Mouse (Mus musculus): Measurements from ENCODE around the gene Zic5. TPM values are rescaled to one million over a fixed set of nuclear protein-coding genes. Genes with fewer than 3 reads are reported as not detected.

Gene Zic5
- total and polyA plus RNA-seq, 2 experiments from 2014 or later, result 8.8 to 24.8 TPM

GRCm38 (mm10) chr14:122485635-122486181, 20.2 kb upstream of the Zic5 start:
- H3K4me3 ChIP-seq (ENCODE audit: low read depth, low read length), result no peak overlapping the region

GRCm38 (mm10) chr14:122484844-122485551, 19.5 kb upstream of the Zic5 start:
- ATAC-seq (ENCODE audit: low FRiP score) (peak; percentile 47; the same call in 1 of the 2 replicates), DNase-seq (ENCODE audit: low spot score) (no peak)
- H3K4me3 ChIP-seq (ENCODE audit: low read depth, low read length), result no peak overlapping the region
- TF ChIP-seq CTCF (IDR thresholded peaks at IDR 0.05), result no peak
- H3K27ac ChIP-seq (ENCODE audit: low read depth, low read length), result no peak overlapping the region
- no peak overlapping the region for H3K9ac ChIP-seq (replicated peaks; ENCODE audit: low read length, poor library complexity, severe bottlenecking)
- peak overlapping the region; percentile 36 for H3K4me2 ChIP-seq (ENCODE audit: low read depth, low read length, poor library complexity, severe bottlenecking)
- H3K36me3 ChIP-seq (ENCODE audit: insufficient read depth, low read length), result no peaks in the 10 kb centered on the region
- H3K9me3 ChIP-seq (ENCODE audit: low read length), result no peaks in the 10 kb centered on the region
- 9% methylated on average over 23 of the region's 24 CpGs for WGBS
- peaks cover 55% of the 10 kb centered on the region for H3K27me3 ChIP-seq (ENCODE audit: insufficient read depth, low read length)
- no peaks in the 10 kb centered on the region for H3K4me1 ChIP-seq (ENCODE audit: insufficient read depth, low read length)

More at GRCm38 (mm10) chr14:122485635-122486181, 20.2 kb upstream of the Zic5 start:
- 11% methylated on average over 12 of the region's 12 CpGs for WGBS
- H3K9ac ChIP-seq (replicated peaks; ENCODE audit: low read length, poor library complexity, severe bottlenecking), result no peak overlapping the region
- no peaks in the 10 kb centered on the region for H3K36me3 ChIP-seq (ENCODE audit: insufficient read depth, low read length)
- TF ChIP-seq CTCF (IDR thresholded peaks at IDR 0.05), result no peak
- ATAC-seq (ENCODE audit: low FRiP score) (no peak), DNase-seq (ENCODE audit: low spot score) (no peak)
- H3K9me3 ChIP-seq (ENCODE audit: low read length), result no peaks in the 10 kb centered on the region
- no peak overlapping the region; the same call in 1 of the 2 replicates for H3K27ac ChIP-seq (ENCODE audit: low read depth, low read length)
- no peaks in the 10 kb centered on the region for H3K4me1 ChIP-seq (ENCODE audit: insufficient read depth, low read length)
- peak overlapping the region; percentile 36 for H3K4me2 ChIP-seq (ENCODE audit: low read depth, low read length, poor library complexity, severe bottlenecking)
- H3K27me3 ChIP-seq (ENCODE audit: insufficient read depth, low read length), result peaks cover 52% of the 10 kb centered on the region

GRCm38 (mm10) chr14:122484458-122484843, 19.0 kb upstream of the Zic5 start:
- Histone ChIP-seq H3K4me3 (ENCODE audit: low read depth, low read length) (no peak overlapping the region), H3K4me2 (ENCODE audit: low read depth, low read length, poor library complexity, severe bottlenecking) (peak overlapping the region; percentile 36; the same call in 1 of the 2 replicates), H3K27me3 (ENCODE audit: insufficient read depth, low read length) (peaks cover 55% of the 10 kb centered on the region), H3K9me3 (ENCODE audit: low read length) (no peaks in the 10 kb centered on the region), H3K9ac (replicated peaks; ENCODE audit: low read length, poor library complexity, severe bottlenecking) (no peak overlapping the region), H3K27ac (ENCODE audit: low read depth, low read length) (no peak overlapping the region), H3K36me3 (ENCODE audit: insufficient read depth, low read length) (no peaks in the 10 kb centered on the region), H3K4me1 (ENCODE audit: insufficient read depth, low read length) (no peaks in the 10 kb centered on the region)
- no peak for DNase-seq (ENCODE audit: low spot score)
- WGBS, result 30% methylated on average over 3 of the region's 4 CpGs
- ATAC-seq (ENCODE audit: low FRiP score), result peak; percentile 15; the same call in 1 of the 2 replicates
- no peak for TF ChIP-seq CTCF (IDR thresholded peaks at IDR 0.05)

- H3K9ac ChIP-seq (replicated peaks; ENCODE audit: low read length, poor library complexity, severe bottlenecking), result peak overlapping the region; percentile 24; the same call in 1 of the 2 replicates
- ATAC-seq (ENCODE audit: low FRiP score), result 0 out of 2 replicates have a peak, but pooled peaks have one; percentile 12
- no peaks in the 10 kb centered on the region for H3K4me1 ChIP-seq (ENCODE audit: insufficient read depth, low read length)
- DNase-seq (ENCODE audit: low spot score), result no peak
- no peak overlapping the region for H3K4me3 ChIP-seq (ENCODE audit: low read depth, low read length)
- H3K4me2 ChIP-seq (ENCODE audit: low read depth, low read length, poor library complexity, severe bottlenecking), result peak overlapping the region; percentile 29; the same call in 1 of the 2 replicates
- peak overlapping the region; percentile 38; the same call in 1 of the 2 replicates for H3K27ac ChIP-seq (ENCODE audit: low read depth, low read length)
- no peak for TF ChIP-seq CTCF (IDR thresholded peaks at IDR 0.05)
- WGBS, result 25% methylated on average over 18 of the region's 18 CpGs
- H3K27me3 ChIP-seq (ENCODE audit: insufficient read depth, low read length), result peaks cover 50% of the 10 kb centered on the region
- no peaks in the 10 kb centered on the region for H3K36me3 ChIP-seq (ENCODE audit: insufficient read depth, low read length)
- H3K9me3 ChIP-seq (ENCODE audit: low read length), result no peaks in the 10 kb centered on the region
These were observed 18.3 kb upstream of the Zic5 start for GRCm38 (mm10) chr14:122483556-122484421.

- no peak for DNase-seq (ENCODE audit: low spot score)
- Histone ChIP-seq H3K4me1 (ENCODE audit: insufficient read depth, low read length) (no peaks in the 10 kb centered on the region), H3K27me3 (ENCODE audit: insufficient read depth, low read length) (peaks cover 49% of the 10 kb centered on the region), H3K27ac (ENCODE audit: low read depth, low read length) (peak overlapping the region; percentile 19), H3K9ac (replicated peaks; ENCODE audit: low read length, poor library complexity, severe bottlenecking) (peak overlapping the region; percentile 44), H3K4me3 (ENCODE audit: low read depth, low read length) (peak overlapping the region; percentile 47), H3K4me2 (ENCODE audit: low read depth, low read length, poor library complexity, severe bottlenecking) (peak overlapping the region; percentile 45), H3K9me3 (ENCODE audit: low read length) (no peaks in the 10 kb centered on the region), H3K36me3 (ENCODE audit: insufficient read depth, low read length) (no peaks in the 10 kb centered on the region)
- 13% methylated on average over 5 of the region's 5 CpGs for WGBS
- TF ChIP-seq CTCF (IDR thresholded peaks at IDR 0.05), result no peak
- ATAC-seq (ENCODE audit: low FRiP score), result no peak
These were observed 17.5 kb upstream of the Zic5 start for GRCm38 (mm10) chr14:122483024-122483385.

Data from midbrain, postnatal 0 days (tissue).